Mouse (Mus musculus): ENCODE measurements around the gene Ebf1. TPM values are rescaled to one million over a fixed set of nuclear protein-coding genes. Genes with fewer than 3 reads are reported as not detected.

The Ebf1 gene
- total RNA-seq, 1 experiment from 2014 or later, result 18.3 TPM

- DNase-seq, result no peak
Measured at GRCm38 (mm10) chr11:44663609-44664141, 46.6 kb downstream of the Ebf1 start.

GRCm38 (mm10) chr11:44665156-44665682 is 48.1 kb downstream of the Ebf1 start:
- peak; percentile 35 for DNase-seq

- no peak for DNase-seq
Measured at GRCm38 (mm10) chr11:44665741-44666531, 48.8 kb downstream of the Ebf1 start.

GRCm38 (mm10) chr11:44666741-44667140 is 49.6 kb downstream of the Ebf1 start:
- no peak for DNase-seq

- DNase-seq, result no peak
Measured at GRCm38 (mm10) chr11:44681306-44681705, 64.2 kb downstream of the Ebf1 start.

- DNase-seq, result no peak
Measured at GRCm38 (mm10) chr11:44681995-44682394, 64.9 kb downstream of the Ebf1 start.

- no peak for DNase-seq
Measured at GRCm38 (mm10) chr11:44682703-44683539, 65.8 kb downstream of the Ebf1 start.

- no peak for DNase-seq
Measured at GRCm38 (mm10) chr11:44684486-44685076, 67.5 kb downstream of the Ebf1 start.

GRCm38 (mm10) chr11:44685129-44685528 is 68.0 kb downstream of the Ebf1 start:
- no peak for DNase-seq

GRCm38 (mm10) chr11:44685911-44686361 is 68.8 kb downstream of the Ebf1 start:
- peak; percentile 7 for DNase-seq

GRCm38 (mm10) chr11:44686378-44686777 is 69.3 kb downstream of the Ebf1 start:
- no peak for DNase-seq

GRCm38 (mm10) chr11:44688542-44688941 is 71.4 kb downstream of the Ebf1 start:
- no peak for DNase-seq

- DNase-seq, result no peak
Measured at GRCm38 (mm10) chr11:44689571-44690264, 72.6 kb downstream of the Ebf1 start.

- no peak for DNase-seq
Measured at GRCm38 (mm10) chr11:44690265-44690572, 73.1 kb downstream of the Ebf1 start.

- DNase-seq, result no peak
Measured at GRCm38 (mm10) chr11:44695416-44695815, 78.3 kb downstream of the Ebf1 start.

- DNase-seq, result no peak
Measured at GRCm38 (mm10) chr11:44696539-44697201, 79.6 kb downstream of the Ebf1 start.

GRCm38 (mm10) chr11:44700181-44700580 is 83.1 kb downstream of the Ebf1 start:
- no peak for DNase-seq

- DNase-seq, result no peak
Measured at GRCm38 (mm10) chr11:44701221-44701810, 84.2 kb downstream of the Ebf1 start.

GRCm38 (mm10) chr11:44701864-44702263 is 84.7 kb downstream of the Ebf1 start:
- DNase-seq, result no peak

GRCm38 (mm10) chr11:44702716-44703486 is 85.8 kb downstream of the Ebf1 start:
- DNase-seq, result no peak

Measured in adrenal gland, postnatal 25 days (tissue).